ENCODE assay signal across 9 mouse cellular contexts in genomic region chr9:54552409-54552808, GRCm38 (mm10). TPM values are rescaled to one million over a fixed set of nuclear protein-coding genes. Genes with fewer than 3 reads are reported as not detected.
DNase-seq lines count a peak whose midpoint lies in the region; ATAC-seq and TF ChIP-seq lines count a peak whose summit lies in the region.
"Had no signal": no experiment of that assay in that cellular context is flagged by ENCODE, and none has a peak within 500 bp of the region (broad histone marks: within the 10 kb centered on the region; RNA-seq: fewer than 3 reads in every experiment).

No protein-coding gene starts in this region.

- no peak overlapping the region for H3K4me3 ChIP-seq in thymus, adult 2 months (ENCODE audit: control insufficient read depth, insufficient read depth, low read length)
- H3K4me3 ChIP-seq in liver, embryonic 13.5 days (replicated peaks) = no peak overlapping the region
- H3K4me3 ChIP-seq: limb, embryonic 15.5 days had no signal

- H3K4me2 ChIP-seq in liver, embryonic 13.5 days = no peak overlapping the region
- H3K4me2 ChIP-seq: limb, embryonic 15.5 days had no signal

- no peaks in the 10 kb centered on the region for H3K9me3 ChIP-seq in liver, embryonic 13.5 days (replicated peaks)
- H3K9me3 ChIP-seq: limb, embryonic 15.5 days had no signal

- no peak overlapping the region for H3K27ac ChIP-seq in thymus, adult 2 months (ENCODE audit: control insufficient read depth, insufficient read depth, low read length)
- H3K27ac ChIP-seq in liver, embryonic 13.5 days = no peak overlapping the region
- H3K27ac ChIP-seq: limb, embryonic 15.5 days had no signal

- H3K27me3 ChIP-seq in thymus, adult 2 months (ENCODE audit: control insufficient read depth, insufficient read depth, low read length) = no peaks in the 10 kb centered on the region
- no peaks in the 10 kb centered on the region for H3K27me3 ChIP-seq in liver, embryonic 13.5 days
- H3K27me3 ChIP-seq: limb, embryonic 15.5 days had no signal

- H3K4me1 ChIP-seq in thymus, adult 2 months (replicated peaks; ENCODE audit: control insufficient read depth, insufficient read depth, low read length) = no peaks in the 10 kb centered on the region
- 0 out of 2 replicates have a peak, but pooled peaks cover 3% of the 10 kb centered on the region for H3K4me1 ChIP-seq in liver, embryonic 13.5 days (replicated peaks)
- H3K4me1 ChIP-seq: limb, embryonic 15.5 days had no signal

- TF ChIP-seq CTCF in thymus, adult 2 months (IDR thresholded peaks at IDR 0.05; ENCODE audit: borderline replicate concordance, control insufficient read depth, extremely low read depth, insufficient read depth, low read length, poor library complexity) = no peak

- no peaks in the 10 kb centered on the region for H3K36me3 ChIP-seq in thymus, adult 2 months (ENCODE audit: control insufficient read depth, insufficient read depth, low read length)
- H3K36me3 ChIP-seq in liver, embryonic 13.5 days = no peaks in the 10 kb centered on the region
- H3K36me3 ChIP-seq: limb, embryonic 15.5 days had no signal

- 34% methylated on average over 5 of the region's 5 CpGs for WGBS in thymus, adult 2 months
- WGBS in liver, embryonic 13.5 days (ENCODE audit: insufficient replicate concordance) = 16% methylated on average over 5 of the region's 5 CpGs

- ATAC-seq in CD4-positive, CD25-positive, alpha-beta regulatory T cell, adult 4 months = no peak
- peak; percentile 62 for ATAC-seq in liver, embryonic 13.5 days (ENCODE audit: low read depth)

- no peak overlapping the region for H3K9ac ChIP-seq in liver, embryonic 13.5 days
- H3K9ac ChIP-seq: limb, embryonic 15.5 days had no signal

- DNase-seq in CD4-positive, CD25-positive, alpha-beta regulatory T cell, adult 2 months (ENCODE audit: low read depth, low spot score) = peak; percentile 52
- peak; percentile 40 for DNase-seq in thymus, adult 2 months
- no peak for DNase-seq in thymus, adult 18-20 months
- peak; percentile 44 for DNase-seq in gastrocnemius, postnatal 25 days
- DNase-seq in liver, embryonic 13.5 days = peak; percentile 26
- DNase-seq in thymus, postnatal 14 days = peak; percentile 47
- DNase-seq in heart, adult 11 months = no peak

- no peak for TF ChIP-seq POLR2A in thymus, adult 2 months (IDR thresholded peaks at IDR 0.05; ENCODE audit: control insufficient read depth, extremely low read depth, insufficient read depth, low read length, poor library complexity)

RNA-seq across cellular contexts. Expression of gene Cib2, which starts 7.6 kb away (rescaled TPM):
- 1 to 10 TPM in 1 of 2 experiments, not detected in 1; 1.6 TPM for polyA plus RNA-seq in CD4-positive, CD25-positive, alpha-beta regulatory T cell, adult 4 months (2017; shearing (Covaris generic))
- 5.8 and 6.4 TPM in 2 replicates for polyA plus RNA-seq in thymus, adult 2 months (2012; rRNA removed)
- total RNA-seq in gastrocnemius, postnatal 25 days (2021) = 100 to 1,000 TPM; 101 to 109 TPM
- 1.8 and 2.4 TPM in 2 replicates for polyA plus RNA-seq in liver, embryonic 13.5 days (2015; fragmentation: Nextera tagmentation; extraction: Ambion mirVana)

RNA-seq across cellular contexts. Expression of gene Sh2d7, which starts 13.6 kb away (rescaled TPM):
- not detected for polyA plus RNA-seq in CD4-positive, CD25-positive, alpha-beta regulatory T cell, adult 4 months (2017; shearing (Covaris generic))
- polyA plus RNA-seq in thymus, adult 2 months (2012; rRNA removed) = 1.3 and 1.9 TPM in 2 replicates
- not detected for total RNA-seq in gastrocnemius, postnatal 25 days (2021)
- not detected in 2 replicates for polyA plus RNA-seq in liver, embryonic 13.5 days (2015; fragmentation: Nextera tagmentation; extraction: Ambion mirVana)
- polyA plus RNA-seq: limb, embryonic 15.5 days had no signal

RNA-seq across cellular contexts. Expression of gene Idh3a, which starts 33.7 kb away (rescaled TPM):
- polyA plus RNA-seq in CD4-positive, CD25-positive, alpha-beta regulatory T cell, adult 4 months (2017; shearing (Covaris generic)) = 100 to 1,000 TPM; 118 TPM
- polyA plus RNA-seq in thymus, adult 2 months (2012; rRNA removed) = 44.6 and 50.1 TPM in 2 replicates
- 100 to 1,000 TPM; 561 to 568 TPM for total RNA-seq in gastrocnemius, postnatal 25 days (2021)
- polyA plus RNA-seq in liver, embryonic 13.5 days (2015; fragmentation: Nextera tagmentation; extraction: Ambion mirVana) = 121 and 143 TPM in 2 replicates

RNA-seq across cellular contexts. Expression of gene Dmxl2, which starts 51.0 kb away (rescaled TPM):
- polyA plus RNA-seq in CD4-positive, CD25-positive, alpha-beta regulatory T cell, adult 4 months (2017; shearing (Covaris generic)) = under 1 TPM in 1 of 2 experiments, not detected in 1; 0.62 TPM
- polyA plus RNA-seq in thymus, adult 2 months (2012; rRNA removed) = 0.89 and 1.0 TPM in 2 replicates
- 1 to 10 TPM; 2.7 to 4.0 TPM for total RNA-seq in gastrocnemius, postnatal 25 days (2021)
- polyA plus RNA-seq in liver, embryonic 13.5 days (2015; fragmentation: Nextera tagmentation; extraction: Ambion mirVana) = 0.92 and 0.97 TPM in 2 replicates

Comparison
In these comparisons a context has a peak if more than half of its experiments do, and no peak if none do; other contexts are left out.
1. DNase-seq: peak in CD4-positive, CD25-positive, alpha-beta regulatory T cell, adult 2 months (single experiment), thymus, adult 2 months (single experiment), gastrocnemius, postnatal 25 days (single experiment), liver, embryonic 13.5 days (single experiment) and thymus, postnatal 14 days (single experiment); none in thymus, adult 18-20 months (0 of 2) and heart, adult 11 months (single experiment).